Mouse (Mus musculus) mesoderm, embryonic 11.5 days (tissue): Measurements from ENCODE around the gene Tunar.

ENCODE experiments used
- DNase-seq: peaks from one replicate; pipeline ENCODE4 v3.0.0-alpha.2; 2012; ENCODE audit warnings: low read depth, low spot score

Tunar gene

GRCm38 (mm10) chr12:105333570-105333969 is at the start of gene Tunar:
TSS of gene Tunar (plus strand) at chr12:105333870.
- DNase-seq = no peak

GRCm38 (mm10) chr12:105312571-105313035 is 21.1 kb upstream of the Tunar start:
- DNase-seq = no peak

- DNase-seq = no peak
These were observed 19.3 kb upstream of the Tunar start for GRCm38 (mm10) chr12:105314328-105314727.

GRCm38 (mm10) chr12:105322160-105322559 is 11.5 kb upstream of the Tunar start:
- peak; percentile 82 for DNase-seq

- no peak for DNase-seq
These were observed 6.6 kb upstream of the Tunar start for GRCm38 (mm10) chr12:105327051-105327450.

GRCm38 (mm10) chr12:105328396-105328795 is 5.3 kb upstream of the Tunar start:
- no peak for DNase-seq

GRCm38 (mm10) chr12:105336094-105336420 is 2.4 kb downstream of the Tunar start:
- DNase-seq = no peak

GRCm38 (mm10) chr12:105336421-105337289 is 3.0 kb downstream of the Tunar start:
- DNase-seq = peak; percentile 78

GRCm38 (mm10) chr12:105337290-105338005 is 3.8 kb downstream of the Tunar start:
- DNase-seq = no peak

GRCm38 (mm10) chr12:105338256-105338977 is 4.7 kb downstream of the Tunar start:
- no peak for DNase-seq

- no peak for DNase-seq
These were observed 7.9 kb downstream of the Tunar start for GRCm38 (mm10) chr12:105341523-105341922.

- no peak for DNase-seq
These were observed 10.8 kb downstream of the Tunar start for GRCm38 (mm10) chr12:105344460-105344859.

GRCm38 (mm10) chr12:105346861-105347260 is 13.2 kb downstream of the Tunar start:
- no peak for DNase-seq

- DNase-seq = no peak
These were observed 13.6 kb downstream of the Tunar start for GRCm38 (mm10) chr12:105347261-105347660.

GRCm38 (mm10) chr12:105354266-105354665 is 20.6 kb downstream of the Tunar start:
- DNase-seq = no peak

- no peak for DNase-seq
These were observed 21.1 kb downstream of the Tunar start for GRCm38 (mm10) chr12:105354772-105355171.

- DNase-seq = no peak
These were observed 23.1 kb downstream of the Tunar start for GRCm38 (mm10) chr12:105356781-105357180.

- DNase-seq = no peak
These were observed 30.0 kb downstream of the Tunar start for GRCm38 (mm10) chr12:105363648-105364047.

- DNase-seq = no peak
These were observed 40.9 kb downstream of the Tunar start for GRCm38 (mm10) chr12:105374564-105374963.

- DNase-seq = no peak
These were observed 43.3 kb downstream of the Tunar start for GRCm38 (mm10) chr12:105376976-105377375.

- no peak for DNase-seq
These were observed 49.1 kb downstream of the Tunar start for GRCm38 (mm10) chr12:105382733-105383132.

GRCm38 (mm10) chr12:105394671-105395070 is 61.0 kb downstream of the Tunar start:
- DNase-seq = no peak
